Mouse (Mus musculus) midbrain, embryonic 15.5 days (tissue): ENCODE results near the gene Larp1. TPM values are rescaled to one million over a fixed set of nuclear protein-coding genes. Genes with fewer than 3 reads are reported as not detected.

ENCODE experiments used
- ATAC-seq: fragments of 200-750 bp; cut with Nextera tagmentation; replicated peaks from 2 replicates; pipeline ENCODE4 v1.8.0; 2017; ENCODE audit warnings: moderate TSS enrichment
- H3K27ac ChIP-seq: fragments of 300-500 bp; sonication (generic); 2 replicates; pipeline ENCODE4 v1.5.1; 2015; ENCODE audit warnings: mild to moderate bottlenecking, inconsistent platforms
- H3K27me3 ChIP-seq: fragments of 300-500 bp; sonication (generic); replicated peaks from 2 replicates; pipeline ENCODE4 v1.6.1; 2015; ENCODE audit warnings: inconsistent platforms
- H3K36me3 ChIP-seq: fragments of 300-500 bp; sonication (generic); replicated peaks from 2 replicates; pipeline ENCODE4 v1.6.1; 2015; ENCODE audit warnings: inconsistent platforms
- H3K4me1 ChIP-seq: fragments of 300-500 bp; sonication (generic); 2 replicates; pipeline ENCODE4 v1.6.1; 2015; ENCODE audit warnings: inconsistent platforms
- H3K4me2 ChIP-seq: fragments of 300-500 bp; sonication (generic); 2 replicates; pipeline ENCODE4 v1.6.1; 2015; ENCODE audit warnings: inconsistent platforms, mild to moderate bottlenecking, moderate library complexity
- H3K4me3 ChIP-seq: fragments of 300-500 bp; sonication (generic); 2 replicates; pipeline ENCODE4 v1.5.1; 2015; ENCODE audit warnings: mild to moderate bottlenecking, inconsistent platforms
- H3K9ac ChIP-seq: fragments of 300-500 bp; sonication (generic); 2 replicates; pipeline ENCODE4 v1.6.1; 2015; ENCODE audit warnings: mild to moderate bottlenecking, inconsistent platforms
- H3K9me3 ChIP-seq: fragments of 300-500 bp; sonication (generic); 2 replicates; pipeline ENCODE4 v1.6.1; 2016; ENCODE audit warnings: inconsistent platforms
- WGBS: fragments of 180-500 bp; shearing (Covaris S2); methylation state at CpG from one replicate; pipeline ENCODE4 v1.1.7; 2015; ENCODE audit warnings: mixed read lengths; 5-methylcytosine and 5-hydroxymethylcytosine counted together
- polyA plus RNA-seq: library from polyadenylated mRNA; unstranded; fragments of >200 nt; fragmentation: Nextera tagmentation; extraction: Ambion mirVana; gene quantifications from 2 replicates; pipeline ENCODE4 v1.2.1, GENCODE M21; 2015

Gene Larp1
- polyA plus RNA-seq, 1 experiment from 2014 or later: 22.1 TPM

GRCm38 (mm10) chr11:57981083-57981809 lies 27.6 kb upstream of the Larp1 start:
- no peak overlapping the region for H3K27ac ChIP-seq
- no peaks in the 10 kb centered on the region for H3K9me3 ChIP-seq
- no peak overlapping the region for H3K9ac ChIP-seq
- no peaks in the 10 kb centered on the region for H3K36me3 ChIP-seq
- H3K4me1 ChIP-seq: no peaks in the 10 kb centered on the region
- no peak for ATAC-seq
- H3K4me3 ChIP-seq: no peak overlapping the region
- WGBS: 83% methylated on average over 12 of the region's 12 CpGs
- no peak overlapping the region for H3K4me2 ChIP-seq
- no peaks in the 10 kb centered on the region for H3K27me3 ChIP-seq

GRCm38 (mm10) chr11:57983480-57984342 lies 25.2 kb upstream of the Larp1 start:
- Histone ChIP-seq H3K4me1 (no peaks in the 10 kb centered on the region), H3K9me3 (no peaks in the 10 kb centered on the region), H3K9ac (no peak overlapping the region), H3K36me3 (no peaks in the 10 kb centered on the region), H3K27ac (no peak overlapping the region), H3K4me3 (no peak overlapping the region), H3K4me2 (no peak overlapping the region), H3K27me3 (no peaks in the 10 kb centered on the region)
- WGBS: 42% methylated on average over 16 of the region's 16 CpGs
- no peak for ATAC-seq

- H3K4me1 ChIP-seq: no peaks in the 10 kb centered on the region
- no peak overlapping the region for H3K4me3 ChIP-seq
- no peak for ATAC-seq
- no peak overlapping the region for H3K4me2 ChIP-seq
- H3K9ac ChIP-seq: no peak overlapping the region
- H3K27me3 ChIP-seq: no peaks in the 10 kb centered on the region
- WGBS: 45% methylated on average over 3 of the region's 3 CpGs
- no peaks in the 10 kb centered on the region for H3K36me3 ChIP-seq
- no peak overlapping the region for H3K27ac ChIP-seq
- no peaks in the 10 kb centered on the region for H3K9me3 ChIP-seq
Measured at GRCm38 (mm10) chr11:57984343-57984666, 24.6 kb upstream of the Larp1 start.

GRCm38 (mm10) chr11:57985485-57985884 lies 23.4 kb upstream of the Larp1 start:
- H3K4me3 ChIP-seq: no peak overlapping the region
- H3K9me3 ChIP-seq: no peaks in the 10 kb centered on the region
- ATAC-seq: no peak
- H3K4me2 ChIP-seq: no peak overlapping the region
- no peaks in the 10 kb centered on the region for H3K27me3 ChIP-seq
- no peak overlapping the region for H3K9ac ChIP-seq
- H3K36me3 ChIP-seq: no peaks in the 10 kb centered on the region
- no peaks in the 10 kb centered on the region for H3K4me1 ChIP-seq
- H3K27ac ChIP-seq: no peak overlapping the region
- 93% methylated on average over 2 of the region's 3 CpGs for WGBS

- Histone ChIP-seq H3K36me3 (no peaks in the 10 kb centered on the region), H3K9ac (no peak overlapping the region), H3K27ac (no peak overlapping the region), H3K4me1 (no peaks in the 10 kb centered on the region), H3K27me3 (no peaks in the 10 kb centered on the region), H3K4me2 (no peak overlapping the region), H3K4me3 (no peak overlapping the region), H3K9me3 (no peaks in the 10 kb centered on the region)
- WGBS: 89% methylated on average over 6 of the region's 6 CpGs
- ATAC-seq: no peak
Measured at GRCm38 (mm10) chr11:57986053-57986452, 22.8 kb upstream of the Larp1 start.

- H3K4me2 ChIP-seq: no peak overlapping the region
- H3K9me3 ChIP-seq: no peaks in the 10 kb centered on the region
- H3K27me3 ChIP-seq: no peaks in the 10 kb centered on the region
- no peak overlapping the region for H3K27ac ChIP-seq
- no peaks in the 10 kb centered on the region for H3K36me3 ChIP-seq
- 95% methylated on average over 6 of the region's 6 CpGs for WGBS
- no peak for ATAC-seq
- H3K4me1 ChIP-seq: no peaks in the 10 kb centered on the region
- H3K9ac ChIP-seq: no peak overlapping the region
- no peak overlapping the region for H3K4me3 ChIP-seq
Measured at GRCm38 (mm10) chr11:57986456-57986855, 22.4 kb upstream of the Larp1 start.

GRCm38 (mm10) chr11:57986861-57987260 lies 22.0 kb upstream of the Larp1 start:
- no peaks in the 10 kb centered on the region for H3K4me1 ChIP-seq
- no peak for ATAC-seq
- H3K4me3 ChIP-seq: no peak overlapping the region

GRCm38 (mm10) chr11:57998168-57998567 lies 10.7 kb upstream of the Larp1 start:
- Histone ChIP-seq H3K27ac (no peak overlapping the region), H3K4me2 (no peak overlapping the region), H3K9me3 (no peaks in the 10 kb centered on the region), H3K4me3 (no peak overlapping the region), H3K9ac (no peak overlapping the region), H3K4me1 (no peaks in the 10 kb centered on the region), H3K27me3 (no peaks in the 10 kb centered on the region), H3K36me3 (no peaks in the 10 kb centered on the region)
- no peak for ATAC-seq
- WGBS: 87% methylated on average over 7 of the region's 7 CpGs

More at GRCm38 (mm10) chr11:57986861-57987260, 22.0 kb upstream of the Larp1 start:
- no peak overlapping the region for H3K4me2 ChIP-seq
- H3K9ac ChIP-seq: no peak overlapping the region
- no peaks in the 10 kb centered on the region for H3K36me3 ChIP-seq
- H3K9me3 ChIP-seq: no peaks in the 10 kb centered on the region
- 94% methylated on average over 7 of the region's 7 CpGs for WGBS
- H3K27me3 ChIP-seq: no peaks in the 10 kb centered on the region
- H3K27ac ChIP-seq: no peak overlapping the region

- H3K4me1 ChIP-seq: no peaks in the 10 kb centered on the region
- WGBS: 0% methylated on average over 1 of the region's 1 CpGs
- H3K4me2 ChIP-seq: no peak overlapping the region
- no peaks in the 10 kb centered on the region for H3K9me3 ChIP-seq
- H3K27ac ChIP-seq: no peak overlapping the region
- ATAC-seq: no peak
- no peak overlapping the region for H3K9ac ChIP-seq
- H3K4me3 ChIP-seq: no peak overlapping the region
- H3K27me3 ChIP-seq: no peaks in the 10 kb centered on the region
- no peaks in the 10 kb centered on the region for H3K36me3 ChIP-seq
Measured at GRCm38 (mm10) chr11:57998872-57999271, 10.0 kb upstream of the Larp1 start.

- Histone ChIP-seq H3K36me3 (no peaks in the 10 kb centered on the region), H3K27me3 (no peaks in the 10 kb centered on the region), H3K4me3 (no peak overlapping the region), H3K4me2 (no peak overlapping the region), H3K27ac (no peak overlapping the region), H3K9me3 (no peaks in the 10 kb centered on the region), H3K4me1 (peaks cover 4% of the 10 kb centered on the region), H3K9ac (no peak overlapping the region)
- ATAC-seq: no peak
- 90% methylated on average over 8 of the region's 8 CpGs for WGBS
Measured at GRCm38 (mm10) chr11:58003126-58003525, 5.7 kb upstream of the Larp1 start.

GRCm38 (mm10) chr11:58003734-58004133 lies 5.1 kb upstream of the Larp1 start:
- no peak for ATAC-seq
- Histone ChIP-seq H3K4me1 (peaks cover 7% of the 10 kb centered on the region), H3K27me3 (no peaks in the 10 kb centered on the region), H3K4me3 (no peak overlapping the region), H3K36me3 (no peaks in the 10 kb centered on the region), H3K27ac (no peak overlapping the region), H3K4me2 (no peak overlapping the region), H3K9me3 (no peaks in the 10 kb centered on the region), H3K9ac (no peak overlapping the region)
- WGBS: 66% methylated on average over 6 of the region's 6 CpGs

- Histone ChIP-seq H3K9me3 (no peaks in the 10 kb centered on the region), H3K27ac (no peak overlapping the region), H3K4me3 (no peak overlapping the region), H3K36me3 (no peaks in the 10 kb centered on the region), H3K4me2 (no peak overlapping the region), H3K4me1 (peaks cover 8% of the 10 kb centered on the region), H3K9ac (no peak overlapping the region), H3K27me3 (no peaks in the 10 kb centered on the region)
- no peak for ATAC-seq
Measured at GRCm38 (mm10) chr11:58005110-58005509, 3.8 kb upstream of the Larp1 start.

GRCm38 (mm10) chr11:58008013-58008412 lies 851 bp upstream of the Larp1 start:
- H3K4me3 ChIP-seq: peak overlapping the region; percentile 94
- 20% methylated on average over 5 of the region's 5 CpGs for WGBS
- peak overlapping the region; percentile 89 for H3K4me2 ChIP-seq
- ATAC-seq: no peak
- no peaks in the 10 kb centered on the region for H3K27me3 ChIP-seq
- H3K4me1 ChIP-seq: peaks cover 28% of the 10 kb centered on the region
- H3K27ac ChIP-seq: peak overlapping the region; percentile 63
- no peaks in the 10 kb centered on the region for H3K9me3 ChIP-seq
- H3K36me3 ChIP-seq: no peaks in the 10 kb centered on the region
- peak overlapping the region; percentile 71 for H3K9ac ChIP-seq
